Mouse (Mus musculus): ENCODE measurements around the gene Slc16a5.

Slc16a5 gene

GRCm38 (mm10) chr11:115513271-115514237, 51.3 kb downstream of the Slc16a5 start:
- peak; percentile 43 to 55 for DNase-seq (ENCODE audit: low spot score in 2 of 2)

DNA sequence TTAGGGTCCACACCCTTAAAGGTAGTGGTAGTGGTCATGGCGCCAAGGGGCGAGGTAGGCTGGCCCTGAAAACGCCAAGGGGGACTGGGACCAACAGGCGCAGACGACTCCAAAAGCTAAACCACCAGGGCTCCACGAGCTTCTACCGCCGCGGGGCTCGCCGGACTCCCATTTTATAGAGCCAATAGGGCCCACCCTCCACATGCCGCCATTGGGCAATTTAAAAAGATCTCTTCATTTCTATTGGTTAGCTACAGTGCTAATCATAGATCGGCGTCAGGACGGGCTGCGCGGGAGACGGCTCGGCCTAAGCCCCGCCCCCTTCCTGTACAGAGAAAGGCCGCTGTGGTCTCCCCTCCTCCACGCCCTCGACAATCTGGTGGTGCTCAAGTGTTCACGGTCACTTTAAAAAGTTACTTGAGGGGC, 52.0 kb downstream of the Slc16a5 start, which contains the start of gene Jpt1:
Gene Jpt1 (minus strand): TSS at position 150 of the 426 bp plus-strand sequence.
- DNase-seq (ENCODE audit: low spot score in 2 of 2) = peak; percentile 96 to 98

- no peak for DNase-seq (ENCODE audit: low spot score in 2 of 2)
Measured at GRCm38 (mm10) chr11:115515021-115515420, 52.7 kb downstream of the Slc16a5 start.

DNA sequence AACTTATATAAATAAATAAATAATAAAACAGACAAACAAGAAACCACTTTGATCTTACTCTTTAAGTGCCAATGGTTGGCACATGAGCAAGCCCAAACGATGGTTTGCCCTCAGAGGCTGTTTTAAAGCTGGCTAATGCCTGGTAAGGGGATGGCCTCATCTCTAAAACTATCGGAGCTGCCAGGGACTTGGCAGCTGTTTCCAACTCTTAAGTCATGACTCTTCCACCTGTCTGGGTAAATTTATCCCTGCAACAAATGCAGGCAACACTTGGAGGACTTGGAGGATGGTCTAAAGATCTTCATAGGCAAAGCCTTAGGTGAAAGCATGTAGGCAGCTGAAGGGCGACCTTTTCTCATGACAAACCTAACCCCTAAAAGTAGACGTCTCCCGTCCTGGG, 54.7 kb downstream of the Slc16a5 start:
- no peak for DNase-seq (ENCODE audit: low spot score in 2 of 2)

DNA sequence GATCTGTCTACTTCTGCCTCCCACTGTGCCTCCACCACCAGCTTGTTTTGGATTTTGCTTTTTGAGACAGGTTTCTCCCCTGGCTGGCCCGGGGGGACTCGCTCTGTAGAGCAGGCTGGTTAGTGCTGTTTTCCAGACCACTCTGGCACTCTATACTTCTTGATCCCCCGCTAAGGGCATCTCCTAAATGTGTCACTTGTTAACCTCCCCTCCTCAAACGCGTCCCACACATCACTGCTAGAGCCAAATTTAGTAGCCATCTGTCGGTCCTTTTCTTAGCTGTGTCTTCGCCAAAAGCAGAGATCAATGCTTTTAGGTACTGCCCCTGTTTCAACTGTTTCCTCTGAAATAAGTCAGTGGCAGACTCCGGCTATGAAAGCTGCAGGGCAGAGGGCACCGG, 56.4 kb downstream of the Slc16a5 start:
- DNase-seq (ENCODE audit: low spot score in 2 of 2) = no peak

DNA sequence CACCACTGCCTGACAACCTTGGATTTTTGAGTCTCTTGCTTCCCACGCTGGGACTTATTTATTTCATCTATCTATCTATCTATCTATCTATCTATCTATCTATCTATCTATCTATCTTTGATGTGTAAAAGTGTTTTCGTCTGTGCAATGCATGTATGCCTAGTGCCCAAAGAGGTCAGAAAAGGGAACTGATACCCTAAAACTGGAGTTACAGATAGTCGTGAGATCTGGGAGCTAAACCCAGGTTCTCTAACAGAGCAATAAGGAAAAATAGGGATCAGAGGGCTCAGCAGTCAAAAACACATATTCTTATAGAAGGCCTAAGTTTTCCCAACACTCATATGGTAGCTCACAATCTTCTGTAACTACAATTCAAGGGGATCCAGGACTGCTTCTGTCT, 57.3 kb downstream of the Slc16a5 start:
- no peak for DNase-seq (ENCODE audit: low spot score in 2 of 2)

DNA sequence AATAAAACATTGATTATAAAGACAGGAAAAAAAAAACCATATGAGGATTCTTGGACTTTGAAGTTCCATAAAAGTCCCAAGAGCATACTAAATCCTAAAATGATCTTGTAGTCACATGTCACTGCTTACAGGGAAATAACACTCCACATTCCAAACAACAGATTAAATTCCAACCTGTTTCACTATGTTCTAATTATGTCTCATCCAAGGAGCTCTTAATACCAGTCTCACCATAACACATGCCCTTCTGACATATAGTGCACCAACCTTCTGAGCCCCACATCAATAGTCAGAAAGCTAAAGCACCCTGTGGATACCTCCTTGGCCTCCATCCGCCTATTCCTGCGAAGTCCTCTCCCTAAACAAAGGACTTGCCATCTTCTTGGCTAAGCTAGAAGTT, 57.9 kb downstream of the Slc16a5 start:
- DNase-seq (ENCODE audit: low spot score in 2 of 2) = no peak

DNA sequence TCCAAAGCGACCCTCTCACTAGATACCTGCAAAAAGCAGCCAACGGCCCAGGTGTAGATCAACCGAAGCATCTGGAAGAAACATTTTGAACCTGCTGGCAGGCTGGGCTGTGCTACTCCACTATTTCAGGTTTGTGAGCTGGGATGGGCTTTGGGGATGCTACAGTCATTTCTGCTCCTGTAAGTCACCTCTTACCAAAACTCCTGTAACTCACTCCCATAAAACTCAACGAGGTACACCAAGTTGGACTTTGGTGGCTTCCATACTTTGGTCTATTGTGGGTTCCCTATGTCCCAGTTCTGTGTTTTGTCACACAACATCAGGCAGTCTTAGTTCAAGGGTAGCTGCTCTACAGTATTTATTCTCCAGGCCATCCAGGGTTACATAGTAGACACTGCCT, 58.8 kb downstream of the Slc16a5 start:
- no peak for DNase-seq (ENCODE audit: low spot score in 2 of 2)

DNA sequence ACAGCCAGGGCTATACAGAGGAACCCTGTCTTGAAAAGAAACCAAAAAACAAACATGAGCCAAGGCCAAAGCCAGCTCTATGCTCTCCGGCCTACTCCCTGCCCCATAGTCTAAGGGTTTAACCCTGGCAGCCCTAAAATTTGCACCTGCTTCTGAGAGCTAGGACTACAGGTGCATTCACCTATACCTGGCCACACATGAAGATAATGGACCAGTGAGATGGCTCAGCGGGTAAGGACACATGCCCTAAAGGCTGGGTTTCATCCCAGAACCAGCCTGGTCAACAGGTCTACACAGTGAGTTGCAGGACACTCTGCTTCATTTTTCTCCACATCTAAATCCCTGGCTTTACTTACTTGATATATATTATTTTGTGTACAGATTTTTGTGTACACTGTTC, 60.0 kb downstream of the Slc16a5 start:
- DNase-seq (ENCODE audit: low spot score in 2 of 2) = no peak

GRCm38 (mm10) chr11:115522703-115523102, 60.4 kb downstream of the Slc16a5 start:
- DNase-seq (ENCODE audit: low spot score in 2 of 2) = no peak

Data from spleen, postnatal 36 days (tissue).